In genomic region chr5:137528247-137528968, GRCm38 (mm10) we compare ENCODE assay signal across 15 mouse cellular contexts. TPM values are rescaled to one million over a fixed set of nuclear protein-coding genes. Genes with fewer than 3 reads are reported as not detected.
DNase-seq lines count a peak whose midpoint lies in the region; ATAC-seq lines count a peak whose summit lies in the region.
"Had no signal": no experiment of that assay in that cellular context is flagged by ENCODE, and none has a peak within 500 bp of the region (broad histone marks: within the 10 kb centered on the region; RNA-seq: fewer than 3 reads in every experiment).

No protein-coding gene starts in this region.

- no peak overlapping the region for H3K4me3 ChIP-seq in heart, embryonic 11.5 days (ENCODE audit: low read depth, low read length)
- no peak overlapping the region for H3K4me3 ChIP-seq in heart, embryonic 12.5 days
- peak overlapping the region; percentile 95 for H3K4me3 ChIP-seq in midbrain, embryonic 10.5 days
- H3K4me3 ChIP-seq in midbrain, embryonic 11.5 days (ENCODE audit: low read depth, low read length): no peak overlapping the region
- H3K4me3 ChIP-seq in hindbrain, embryonic 14.5 days (replicated peaks; ENCODE audit: low read length): no peak overlapping the region

- H3K9ac ChIP-seq in heart, embryonic 11.5 days (ENCODE audit: low read depth, low read length): peak overlapping the region; percentile 10; the same call in 1 of the 2 replicates
- no peak overlapping the region for H3K9ac ChIP-seq in heart, embryonic 12.5 days
- H3K9ac ChIP-seq in midbrain, embryonic 11.5 days (ENCODE audit: low read length): no peak overlapping the region
- H3K9ac ChIP-seq in hindbrain, embryonic 14.5 days: peak overlapping the region; percentile 13; the same call in 1 of the 2 replicates
- H3K9ac ChIP-seq: embryonic facial prominence, embryonic 12.5 days had no signal

- WGBS in heart, embryonic 11.5 days (ENCODE audit: insufficient replicate concordance): 82% methylated on average over 22 of the region's 22 CpGs
- 82% methylated on average over 22 of the region's 22 CpGs for WGBS in heart, embryonic 12.5 days
- 87% methylated on average over 22 of the region's 22 CpGs for WGBS in midbrain, embryonic 10.5 days
- WGBS in midbrain, embryonic 11.5 days: 88% methylated on average over 22 of the region's 22 CpGs
- 81% methylated on average over 22 of the region's 22 CpGs for WGBS in hindbrain, embryonic 14.5 days

- no peaks in the 10 kb centered on the region for H3K27me3 ChIP-seq in heart, embryonic 11.5 days (ENCODE audit: control insufficient read depth, insufficient read depth, low read length)
- no peaks in the 10 kb centered on the region for H3K27me3 ChIP-seq in heart, embryonic 12.5 days (replicated peaks)
- no peaks in the 10 kb centered on the region for H3K27me3 ChIP-seq in midbrain, embryonic 10.5 days (ENCODE audit: low read depth, poor library complexity, severe bottlenecking)
- H3K27me3 ChIP-seq in midbrain, embryonic 11.5 days (ENCODE audit: control insufficient read depth, insufficient read depth, low read length): no peaks in the 10 kb centered on the region
- no peaks in the 10 kb centered on the region for H3K27me3 ChIP-seq in hindbrain, embryonic 14.5 days (ENCODE audit: control insufficient read depth, insufficient read depth, low read length)
- H3K27me3 ChIP-seq: embryonic facial prominence, embryonic 12.5 days had no signal

- no peak for ATAC-seq in heart, embryonic 11.5 days (replicated peaks; ENCODE audit: insufficient number of reproducible peaks, low FRiP score, low TSS enrichment)
- ATAC-seq in heart, embryonic 12.5 days (ENCODE audit: insufficient number of reproducible peaks, low FRiP score): no peak
- ATAC-seq in midbrain, embryonic 11.5 days (ENCODE audit: low FRiP score): no peak
- ATAC-seq in hindbrain, embryonic 14.5 days (ENCODE audit: low FRiP score): no peak

- DNase-seq in midbrain, embryonic 10.5 days (ENCODE audit: low spot score): no peak
- DNase-seq in midbrain, embryonic 11.5 days (ENCODE audit: low spot score, missing footprints): no peak
- no peak for DNase-seq in hindbrain, embryonic 14.5 days (ENCODE audit: low spot score)
- no peak for DNase-seq in thymus, postnatal 0 days (ENCODE audit: low spot score)
- DNase-seq in lung, postnatal 36 days: no peak
- DNase-seq: cerebellum, adult 8-10 months; kidney, postnatal 36 days; lung, adult 2 months; right cerebral cortex, postnatal 4 days had no signal

- H3K4me1 ChIP-seq in heart, embryonic 11.5 days (ENCODE audit: control insufficient read depth, insufficient read depth, low read length): peaks cover 10% of the 10 kb centered on the region; the same call in 1 of the 2 replicates
- peaks cover 33% of the 10 kb centered on the region for H3K4me1 ChIP-seq in heart, embryonic 12.5 days (replicated peaks)
- H3K4me1 ChIP-seq in midbrain, embryonic 10.5 days: peaks cover 76% of the 10 kb centered on the region
- peaks cover 22% of the 10 kb centered on the region for H3K4me1 ChIP-seq in midbrain, embryonic 11.5 days (ENCODE audit: control insufficient read depth, insufficient read depth, low read length)
- peaks cover 9% of the 10 kb centered on the region; the same call in 1 of the 2 replicates for H3K4me1 ChIP-seq in hindbrain, embryonic 14.5 days (replicated peaks; ENCODE audit: control insufficient read depth, insufficient read depth, low read length)

- H3K36me3 ChIP-seq in heart, embryonic 11.5 days (ENCODE audit: control insufficient read depth, insufficient read depth, low read length): peaks cover 48% of the 10 kb centered on the region
- H3K36me3 ChIP-seq in heart, embryonic 12.5 days: peaks cover 65% of the 10 kb centered on the region
- peaks cover 72% of the 10 kb centered on the region for H3K36me3 ChIP-seq in midbrain, embryonic 10.5 days
- H3K36me3 ChIP-seq in midbrain, embryonic 11.5 days (ENCODE audit: control insufficient read depth, insufficient read depth, low read length): peaks cover 43% of the 10 kb centered on the region
- peaks cover 69% of the 10 kb centered on the region for H3K36me3 ChIP-seq in hindbrain, embryonic 14.5 days (replicated peaks; ENCODE audit: control insufficient read depth, insufficient read depth)

- no peak overlapping the region for H3K4me2 ChIP-seq in heart, embryonic 11.5 days
- H3K4me2 ChIP-seq in heart, embryonic 12.5 days: no peak overlapping the region
- no peak overlapping the region for H3K4me2 ChIP-seq in midbrain, embryonic 11.5 days
- H3K4me2 ChIP-seq in hindbrain, embryonic 14.5 days (replicated peaks): no peak overlapping the region
- H3K4me2 ChIP-seq: embryonic facial prominence, embryonic 12.5 days had no signal

- H3K9me3 ChIP-seq in heart, embryonic 11.5 days (replicated peaks; ENCODE audit: control insufficient read depth, low read length): no peaks in the 10 kb centered on the region
- no peaks in the 10 kb centered on the region for H3K9me3 ChIP-seq in heart, embryonic 12.5 days (replicated peaks)
- no peaks in the 10 kb centered on the region for H3K9me3 ChIP-seq in midbrain, embryonic 10.5 days (replicated peaks)
- no peaks in the 10 kb centered on the region for H3K9me3 ChIP-seq in midbrain, embryonic 11.5 days (ENCODE audit: control insufficient read depth, low read length)
- H3K9me3 ChIP-seq in hindbrain, embryonic 14.5 days (ENCODE audit: control insufficient read depth, low read length): no peaks in the 10 kb centered on the region
- H3K9me3 ChIP-seq: embryonic facial prominence, embryonic 12.5 days had no signal

- no peak overlapping the region for H3K27ac ChIP-seq in heart, embryonic 11.5 days (ENCODE audit: low read depth, low read length)
- no peak overlapping the region for H3K27ac ChIP-seq in heart, embryonic 12.5 days (ENCODE audit: poor library complexity, severe bottlenecking)
- H3K27ac ChIP-seq in midbrain, embryonic 10.5 days (replicated peaks): 0 out of 2 replicates have a peak overlapping the region, but pooled peaks have one; percentile 23
- H3K27ac ChIP-seq in midbrain, embryonic 11.5 days (ENCODE audit: low read depth, low read length): no peak overlapping the region
- no peak overlapping the region for H3K27ac ChIP-seq in hindbrain, embryonic 14.5 days
- H3K27ac ChIP-seq: embryonic facial prominence, embryonic 12.5 days had no signal

RNA-seq across cellular contexts. Expression of gene Epo, which starts 4.6 kb away (rescaled TPM):
- polyA plus RNA-seq in heart, embryonic 11.5 days (2014; fragmentation: Nextera tagmentation; extraction: Ambion mirVana): not detected in 2 replicates
- polyA plus RNA-seq in heart, embryonic 12.5 days (2016; fragmentation: Nextera tagmentation; extraction: Ambion mirVana): not detected in 2 replicates
- 2.6 and 5.5 TPM in 2 replicates for polyA plus RNA-seq in midbrain, embryonic 10.5 days (2016; fragmentation: Nextera tagmentation; extraction: Ambion mirVana)
- polyA plus RNA-seq in midbrain, embryonic 11.5 days (2014; fragmentation: Nextera tagmentation; extraction: Ambion mirVana): 0.72 and 1.4 TPM in 2 replicates
- not detected in 2 replicates for polyA plus RNA-seq in hindbrain, embryonic 14.5 days (2014; fragmentation: Nextera tagmentation; extraction: Ambion mirVana)
- polyA plus RNA-seq in thymus, postnatal 0 days (2015; fragmentation: Nextera tagmentation; extraction: Ambion mirVana): not detected in 2 replicates
- polyA plus RNA-seq: frontal cortex, adult 2 months; lung, adult 2 months; stomach, embryonic 16.5 days; urinary bladder, adult 2 months had no signal

RNA-seq across cellular contexts. Expression of gene Gnb2, which starts 4.9 kb away (rescaled TPM):
- polyA plus RNA-seq in heart, embryonic 11.5 days (2014; fragmentation: Nextera tagmentation; extraction: Ambion mirVana): 307 and 318 TPM in 2 replicates
- polyA plus RNA-seq in heart, embryonic 12.5 days (2016; fragmentation: Nextera tagmentation; extraction: Ambion mirVana): 277 and 287 TPM in 2 replicates
- polyA plus RNA-seq in midbrain, embryonic 10.5 days (2016; fragmentation: Nextera tagmentation; extraction: Ambion mirVana): 400 and 414 TPM in 2 replicates
- polyA plus RNA-seq in midbrain, embryonic 11.5 days (2014; fragmentation: Nextera tagmentation; extraction: Ambion mirVana): 432 and 501 TPM in 2 replicates
- polyA plus RNA-seq in hindbrain, embryonic 14.5 days (2014; fragmentation: Nextera tagmentation; extraction: Ambion mirVana): 593 and 621 TPM in 2 replicates
- 425 and 451 TPM in 2 replicates for polyA plus RNA-seq in thymus, postnatal 0 days (2015; fragmentation: Nextera tagmentation; extraction: Ambion mirVana)

RNA-seq across cellular contexts. Expression of gene Gigyf1, which starts 10.1 kb away (rescaled TPM):
- polyA plus RNA-seq in heart, embryonic 11.5 days (2014; fragmentation: Nextera tagmentation; extraction: Ambion mirVana): 6.8 and 9.5 TPM in 2 replicates
- 9.9 and 10.1 TPM in 2 replicates for polyA plus RNA-seq in heart, embryonic 12.5 days (2016; fragmentation: Nextera tagmentation; extraction: Ambion mirVana)
- 15.1 and 16.4 TPM in 2 replicates for polyA plus RNA-seq in midbrain, embryonic 10.5 days (2016; fragmentation: Nextera tagmentation; extraction: Ambion mirVana)
- 10.5 and 10.6 TPM in 2 replicates for polyA plus RNA-seq in midbrain, embryonic 11.5 days (2014; fragmentation: Nextera tagmentation; extraction: Ambion mirVana)
- 14.2 and 16.0 TPM in 2 replicates for polyA plus RNA-seq in hindbrain, embryonic 14.5 days (2014; fragmentation: Nextera tagmentation; extraction: Ambion mirVana)
- 10.5 and 15.9 TPM in 2 replicates for polyA plus RNA-seq in thymus, postnatal 0 days (2015; fragmentation: Nextera tagmentation; extraction: Ambion mirVana)

RNA-seq across cellular contexts. Expression of gene Actl6b, which starts 24.9 kb away (rescaled TPM):
- polyA plus RNA-seq in heart, embryonic 11.5 days (2014; fragmentation: Nextera tagmentation; extraction: Ambion mirVana): 0.65 and 1.0 TPM in 2 replicates
- polyA plus RNA-seq in heart, embryonic 12.5 days (2016; fragmentation: Nextera tagmentation; extraction: Ambion mirVana): 0.40 TPM in 1 of 2 replicates, not detected in the other
- polyA plus RNA-seq in midbrain, embryonic 10.5 days (2016; fragmentation: Nextera tagmentation; extraction: Ambion mirVana): 9.4 and 27.5 TPM in 2 replicates
- 30.6 and 31.1 TPM in 2 replicates for polyA plus RNA-seq in midbrain, embryonic 11.5 days (2014; fragmentation: Nextera tagmentation; extraction: Ambion mirVana)
- polyA plus RNA-seq in hindbrain, embryonic 14.5 days (2014; fragmentation: Nextera tagmentation; extraction: Ambion mirVana): 195 and 204 TPM in 2 replicates
- polyA plus RNA-seq in thymus, postnatal 0 days (2015; fragmentation: Nextera tagmentation; extraction: Ambion mirVana): 0.14 TPM in 1 of 2 replicates, not detected in the other
- polyA plus RNA-seq: lung, adult 2 months had no signal

RNA-seq across cellular contexts. Expression of gene Pop7, which starts 26.1 kb away (rescaled TPM):
- polyA plus RNA-seq in heart, embryonic 11.5 days (2014; fragmentation: Nextera tagmentation; extraction: Ambion mirVana): 46.5 and 50.0 TPM in 2 replicates
- 44.0 and 44.1 TPM in 2 replicates for polyA plus RNA-seq in heart, embryonic 12.5 days (2016; fragmentation: Nextera tagmentation; extraction: Ambion mirVana)
- 54.1 and 55.3 TPM in 2 replicates for polyA plus RNA-seq in midbrain, embryonic 10.5 days (2016; fragmentation: Nextera tagmentation; extraction: Ambion mirVana)
- 54.8 and 57.4 TPM in 2 replicates for polyA plus RNA-seq in midbrain, embryonic 11.5 days (2014; fragmentation: Nextera tagmentation; extraction: Ambion mirVana)
- polyA plus RNA-seq in hindbrain, embryonic 14.5 days (2014; fragmentation: Nextera tagmentation; extraction: Ambion mirVana): 78.4 and 87.3 TPM in 2 replicates
- 84.6 and 90.0 TPM in 2 replicates for polyA plus RNA-seq in thymus, postnatal 0 days (2015; fragmentation: Nextera tagmentation; extraction: Ambion mirVana)

Comparison
In these comparisons a context has a peak if more than half of its experiments do, and no peak if none do; other contexts are left out.
1. H3K9ac ChIP-seq: peak in heart, embryonic 11.5 days (single experiment) and hindbrain, embryonic 14.5 days (single experiment); none in heart, embryonic 12.5 days (single experiment) and midbrain, embryonic 11.5 days (single experiment).